Mouse (Mus musculus): ENCODE results near the gene Dok3.

DNA sequence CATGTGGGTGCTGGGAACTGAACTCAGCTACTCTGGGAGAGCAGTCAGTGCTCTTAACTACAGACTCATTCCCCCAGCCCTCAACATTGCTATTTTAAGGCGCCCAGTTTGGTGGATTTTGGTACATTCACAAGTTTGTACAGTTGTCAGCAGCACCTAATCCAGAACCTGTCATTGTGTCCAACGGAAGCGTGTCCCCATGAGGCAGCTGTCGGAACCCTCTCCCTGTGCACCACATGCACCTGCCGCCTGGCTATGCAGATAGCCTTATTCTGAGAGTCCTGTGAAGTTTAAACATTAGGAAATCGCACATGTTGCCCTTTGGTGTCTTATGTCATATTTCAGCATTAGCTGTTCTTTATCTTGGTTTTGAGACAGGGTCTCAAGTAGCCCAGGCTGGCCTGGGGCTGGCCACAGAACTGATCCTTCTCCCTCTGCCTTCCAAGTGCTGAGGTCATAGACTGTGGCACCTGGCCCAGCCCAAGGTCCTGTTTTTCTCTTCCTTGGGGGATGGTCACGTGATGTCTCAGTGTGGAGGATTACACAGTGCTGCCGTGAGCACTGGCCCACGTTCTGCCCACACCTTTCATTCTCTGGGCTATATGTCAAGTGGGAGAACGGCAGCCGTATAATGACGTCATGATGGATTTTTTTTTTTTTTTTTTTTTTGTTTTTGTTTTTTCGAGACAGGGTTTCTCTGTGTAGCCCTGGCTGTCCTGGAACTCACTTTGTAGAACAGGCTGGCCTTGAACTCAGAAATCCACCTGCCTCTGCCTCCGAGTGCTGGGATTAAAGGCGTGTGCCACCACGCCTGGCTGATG is 3.2 kb downstream of the Dok3 start:
- TF ChIP-seq CTCF (IDR thresholded peaks at IDR 0.05; ENCODE audit: control insufficient read depth, insufficient read depth, low read length) (no peak), POLR2A (IDR thresholded peaks at IDR 0.05; ENCODE audit: borderline replicate concordance, control insufficient read depth, low read depth, low read length) (no peak)

Measured in bone marrow, adult 2 months (tissue).